Comparison of ENCODE assay signal across 17 mouse cellular contexts in genomic region chr19:42639544-42639943, GRCm38 (mm10). TPM values are rescaled to one million over a fixed set of nuclear protein-coding genes. Genes with fewer than 3 reads are reported as not detected.
DNase-seq lines count a peak whose midpoint lies in the region; ATAC-seq and TF ChIP-seq lines count a peak whose summit lies in the region.
"Had no signal": no experiment of that assay in that cellular context is flagged by ENCODE, and none has a peak within 500 bp of the region (broad histone marks: within the 10 kb centered on the region; RNA-seq: fewer than 3 reads in every experiment).

No protein-coding gene starts in this region.

- no peak for ATAC-seq in kidney, embryonic 15.5 days (replicated peaks; ENCODE audit: low FRiP score)
- no peak for ATAC-seq in embryonic facial prominence, embryonic 12.5 days (ENCODE audit: insufficient number of reproducible peaks, insufficient read depth, low FRiP score, low TSS enrichment)
- ATAC-seq in midbrain, embryonic 15.5 days (replicated peaks): no peak
- ATAC-seq: CD4-positive, CD25-positive, alpha-beta regulatory T cell, adult 4 months; midbrain, embryonic 16.5 days had no signal

- no peaks in the 10 kb centered on the region for H3K36me3 ChIP-seq in kidney, embryonic 15.5 days
- no peaks in the 10 kb centered on the region for H3K36me3 ChIP-seq in C2C12 (ENCODE audit: control insufficient read depth, insufficient read depth)
- H3K36me3 ChIP-seq in embryonic facial prominence, embryonic 12.5 days: no peaks in the 10 kb centered on the region
- no peaks in the 10 kb centered on the region for H3K36me3 ChIP-seq in splenic B cell, adult 2 months (ENCODE audit: control insufficient read depth, insufficient read depth, low read length, poor library complexity, severe bottlenecking)
- no peaks in the 10 kb centered on the region for H3K36me3 ChIP-seq in midbrain, embryonic 15.5 days (replicated peaks)
- H3K36me3 ChIP-seq: heart, embryonic 13.5 days; hindbrain, embryonic 12.5 days; limb, embryonic 13.5 days; neural tube, embryonic 12.5 days had no signal

- DNase-seq in kidney, adult 9 months: no peak
- peak; percentile 6 for DNase-seq in splenic B cell, adult 2 months (ENCODE audit: low read depth, low spot score)
- no peak for DNase-seq in urinary bladder, adult 2 months (ENCODE audit: low spot score)
- DNase-seq: cerebellum, postnatal 25 days; kidney, adult 18-20 months; lung, adult 2 months had no signal

- H3K4me1 ChIP-seq in kidney, embryonic 15.5 days: peaks cover 16% of the 10 kb centered on the region
- H3K4me1 ChIP-seq in embryonic facial prominence, embryonic 12.5 days: peaks cover 16% of the 10 kb centered on the region
- no peaks in the 10 kb centered on the region for H3K4me1 ChIP-seq in midbrain, embryonic 15.5 days
- H3K4me1 ChIP-seq: neural tube, embryonic 12.5 days had no signal

- no peak overlapping the region for H3K4me2 ChIP-seq in kidney, embryonic 15.5 days
- no peak overlapping the region for H3K4me2 ChIP-seq in embryonic facial prominence, embryonic 12.5 days (replicated peaks)
- no peak overlapping the region for H3K4me2 ChIP-seq in midbrain, embryonic 15.5 days
- H3K4me2 ChIP-seq: heart, embryonic 13.5 days; hindbrain, embryonic 12.5 days; limb, embryonic 13.5 days; neural tube, embryonic 12.5 days had no signal

- H3K9me3 ChIP-seq in kidney, embryonic 15.5 days (replicated peaks): no peaks in the 10 kb centered on the region
- H3K9me3 ChIP-seq in embryonic facial prominence, embryonic 12.5 days: no peaks in the 10 kb centered on the region
- H3K9me3 ChIP-seq in midbrain, embryonic 15.5 days: no peaks in the 10 kb centered on the region
- H3K9me3 ChIP-seq: heart, embryonic 13.5 days; hindbrain, embryonic 12.5 days; limb, embryonic 13.5 days; neural tube, embryonic 12.5 days had no signal

- H3K27me3 ChIP-seq in kidney, embryonic 15.5 days: no peaks in the 10 kb centered on the region
- H3K27me3 ChIP-seq in C2C12 (ENCODE audit: control insufficient read depth, insufficient read depth, insufficient read length): no peaks in the 10 kb centered on the region
- no peaks in the 10 kb centered on the region for H3K27me3 ChIP-seq in embryonic facial prominence, embryonic 12.5 days
- H3K27me3 ChIP-seq in splenic B cell, adult 2 months (ENCODE audit: control insufficient read depth, insufficient read depth, low read length, poor library complexity, severe bottlenecking): no peaks in the 10 kb centered on the region
- no peaks in the 10 kb centered on the region for H3K27me3 ChIP-seq in midbrain, embryonic 15.5 days (replicated peaks)
- H3K27me3 ChIP-seq: hindbrain, embryonic 12.5 days; limb, embryonic 13.5 days; neural tube, embryonic 12.5 days had no signal

- no peaks in the 10 kb centered on the region for H3K79me3 ChIP-seq in C2C12 (ENCODE audit: low read depth)

- no peaks in the 10 kb centered on the region for H3K79me2 ChIP-seq in C2C12 (ENCODE audit: control insufficient read depth, insufficient read depth)

- no peak overlapping the region for H3K4me3 ChIP-seq in kidney, embryonic 15.5 days (replicated peaks)
- no peak overlapping the region for H3K4me3 ChIP-seq in C2C12 (ENCODE audit: insufficient read depth, poor library complexity, severe bottlenecking)
- no peak overlapping the region for H3K4me3 ChIP-seq in embryonic facial prominence, embryonic 12.5 days
- H3K4me3 ChIP-seq in midbrain, embryonic 15.5 days: no peak overlapping the region
- H3K4me3 ChIP-seq: heart, embryonic 13.5 days; hindbrain, embryonic 12.5 days; left cerebral cortex, adult 2 months; limb, embryonic 13.5 days; neural tube, embryonic 12.5 days had no signal

- H3K9ac ChIP-seq in kidney, embryonic 15.5 days: no peak overlapping the region
- no peak overlapping the region for H3K9ac ChIP-seq in embryonic facial prominence, embryonic 12.5 days
- H3K9ac ChIP-seq in midbrain, embryonic 15.5 days: no peak overlapping the region
- H3K9ac ChIP-seq: heart, embryonic 13.5 days; hindbrain, embryonic 12.5 days; limb, embryonic 13.5 days; neural tube, embryonic 12.5 days had no signal

- WGBS in kidney, embryonic 15.5 days: 46% methylated on average over 8 of the region's 8 CpGs
- 61% methylated on average over 8 of the region's 8 CpGs for WGBS in embryonic facial prominence, embryonic 12.5 days
- WGBS in midbrain, embryonic 15.5 days: 74% methylated on average over 8 of the region's 8 CpGs

- TF ChIP-seq CTCF in C2C12 (IDR thresholded peaks at IDR 0.05; ENCODE audit: control insufficient read depth, insufficient read depth, insufficient read length): no peak

- peak overlapping the region; percentile 62; the same call in 1 of the 2 replicates for H3K27ac ChIP-seq in kidney, embryonic 15.5 days
- H3K27ac ChIP-seq in embryonic facial prominence, embryonic 12.5 days: 0 out of 2 replicates have a peak overlapping the region, but pooled peaks have one; percentile 51
- no peak overlapping the region for H3K27ac ChIP-seq in midbrain, embryonic 15.5 days
- H3K27ac ChIP-seq: heart, embryonic 13.5 days; hindbrain, embryonic 12.5 days; left cerebral cortex, adult 2 months; limb, embryonic 13.5 days; neural tube, embryonic 12.5 days had no signal

- H3ac ChIP-seq in C2C12 (ENCODE audit: control insufficient read depth, insufficient read length, low read depth): no peak overlapping the region

TF ChIP-seq in C2C12, 6 proteins besides CTCF, POLR2A, EP300 and RAD21:
- peak; percentile 71 for TF ChIP-seq USF1 (IDR thresholded peaks at IDR 0.05; ENCODE audit: low read depth)
- no peak for TF ChIP-seq FOSL1 (IDR thresholded peaks at IDR 0.05; ENCODE audit: insufficient read depth, low read length, poor library complexity, severe bottlenecking)

RNA-seq across cellular contexts. Expression of gene Loxl4, which starts 26.9 kb away (rescaled TPM):
- 1.8 and 2.2 TPM in 2 replicates for polyA plus RNA-seq in kidney, embryonic 15.5 days (2015; fragmentation: Nextera tagmentation; extraction: Ambion mirVana)
- 4.8 TPM for polyA plus RNA-seq in C2C12 (2012; fragmentation: generic; extraction: Trizol)
- polyA plus RNA-seq in embryonic facial prominence, embryonic 12.5 days (2016; fragmentation: Nextera tagmentation; extraction: Ambion mirVana): 0.42 and 0.55 TPM in 2 replicates
- polyA plus RNA-seq in urinary bladder, adult 2 months (2012; rRNA removed): 8.7 and 9.1 TPM in 2 replicates
- 0.14 TPM in 2 replicates for polyA plus RNA-seq in midbrain, embryonic 15.5 days (2015; fragmentation: Nextera tagmentation; extraction: Ambion mirVana)
